Mouse (Mus musculus): ENCODE data around the gene Fastk.

The Fastk gene

GRCm38 (mm10) chr5:24452691-24453233, 7.7 kb upstream of the Fastk start:
- peak; percentile 38 for DNase-seq (ENCODE audit: low spot score)

- no peak for DNase-seq (ENCODE audit: low spot score)
Measured at GRCm38 (mm10) chr5:24452030-24452690, 7.1 kb upstream of the Fastk start, which contains the start of gene Agap3. Gene Agap3, plus strand, starts transcription at chr5:24452177.

- peak; percentile 92 for DNase-seq (ENCODE audit: low spot score)
Measured at GRCm38 (mm10) chr5:24451264-24452029, 6.4 kb upstream of the Fastk start.

- DNase-seq (ENCODE audit: low spot score): peak; percentile 94
Measured at GRCm38 (mm10) chr5:24447624-24448298, 2.7 kb upstream of the Fastk start, which contains the start of gene Tmub1. Gene Tmub1, minus strand, starts transcription at chr5:24447854.

- no peak for DNase-seq (ENCODE audit: low spot score)
Measured at GRCm38 (mm10) chr5:24446630-24447029, 1.5 kb upstream of the Fastk start.

- no peak for DNase-seq (ENCODE audit: low spot score)
Measured at GRCm38 (mm10) chr5:24445428-24446080, 467 bp upstream of the Fastk start.

- no peak for DNase-seq (ENCODE audit: low spot score)
Measured at GRCm38 (mm10) chr5:24443927-24444326, 1.2 kb downstream of the Fastk start.

GRCm38 (mm10) chr5:24443204-24443603, 1.9 kb downstream of the Fastk start:
- no peak for DNase-seq (ENCODE audit: low spot score)

- no peak for DNase-seq (ENCODE audit: low spot score)
Measured at GRCm38 (mm10) chr5:24442029-24442428, 3.1 kb downstream of the Fastk start.

- DNase-seq (ENCODE audit: low spot score): no peak
Measured at GRCm38 (mm10) chr5:24441187-24441586, 3.9 kb downstream of the Fastk start.

- DNase-seq (ENCODE audit: low spot score): no peak
Measured at GRCm38 (mm10) chr5:24433993-24434392, 11.1 kb downstream of the Fastk start.

- DNase-seq (ENCODE audit: low spot score): peak; percentile 76
Measured at GRCm38 (mm10) chr5:24428596-24428995, 16.5 kb downstream of the Fastk start.

- peak; percentile 87 for DNase-seq (ENCODE audit: low spot score)
Measured at GRCm38 (mm10) chr5:24427981-24428402, 17.1 kb downstream of the Fastk start.

GRCm38 (mm10) chr5:24427285-24427633, 17.8 kb downstream of the Fastk start:
- no peak for DNase-seq (ENCODE audit: low spot score)

- no peak for DNase-seq (ENCODE audit: low spot score)
Measured at GRCm38 (mm10) chr5:24426556-24427284, 18.4 kb downstream of the Fastk start.

- DNase-seq (ENCODE audit: low spot score): no peak
Measured at GRCm38 (mm10) chr5:24426037-24426432, 19.1 kb downstream of the Fastk start.

GRCm38 (mm10) chr5:24425421-24426036, 19.6 kb downstream of the Fastk start:
- peak; percentile 61 for DNase-seq (ENCODE audit: low spot score)

GRCm38 (mm10) chr5:24424861-24425411, 20.2 kb downstream of the Fastk start:
- DNase-seq (ENCODE audit: low spot score): peak; percentile 86

GRCm38 (mm10) chr5:24424004-24424781, 20.9 kb downstream of the Fastk start:
- DNase-seq (ENCODE audit: low spot score): no peak

Data from yolk sac, embryonic 10.5 days (tissue).